ENCODE assay signal across 9 mouse cellular contexts in genomic region chr2:79256880-79257279, GRCm38 (mm10). TPM values are rescaled to one million over a fixed set of nuclear protein-coding genes. Genes with fewer than 3 reads are reported as not detected.
DNase-seq lines count a peak whose midpoint lies in the region; ATAC-seq and TF ChIP-seq lines count a peak whose summit lies in the region.
"Had no signal": no experiment of that assay in that cellular context is flagged by ENCODE, and none has a peak within 500 bp of the region (broad histone marks: within the 10 kb centered on the region; RNA-seq: fewer than 3 reads in every experiment).

No protein-coding gene starts in this region.

- H3K79me2 ChIP-seq in liver, adult 2 months (ENCODE audit: control insufficient read depth, insufficient read depth, low read length), result no peaks in the 10 kb centered on the region

- no peak overlapping the region for H3K9ac ChIP-seq in midbrain, embryonic 14.5 days (replicated peaks; ENCODE audit: low read length)
- H3K9ac ChIP-seq in midbrain, postnatal 0 days (replicated peaks; ENCODE audit: low read length, poor library complexity, severe bottlenecking), result no peak overlapping the region
- H3K9ac ChIP-seq in liver, adult 2 months (ENCODE audit: low read depth, low read length), result no peak overlapping the region
- H3K9ac ChIP-seq: forebrain, embryonic 13.5 days had no signal

- peaks cover 78% of the 10 kb centered on the region for H3K4me1 ChIP-seq in erythroblast, embryonic 14.5 days (ENCODE audit: control insufficient read depth)
- peaks cover 12% of the 10 kb centered on the region for H3K4me1 ChIP-seq in midbrain, embryonic 14.5 days (ENCODE audit: control insufficient read depth, insufficient read depth, low read length)
- H3K4me1 ChIP-seq in midbrain, postnatal 0 days (ENCODE audit: insufficient read depth, low read length), result 0 out of 2 replicates have a peak, but pooled peaks cover 7% of the 10 kb centered on the region
- H3K4me1 ChIP-seq in liver, adult 2 months (ENCODE audit: control insufficient read depth, insufficient read depth, low read length), result no peaks in the 10 kb centered on the region; the same call in 1 of the 2 replicates
- H3K4me1 ChIP-seq in small intestine, adult 2 months (ENCODE audit: control insufficient read depth, insufficient read depth, insufficient read length, low read length), result no peaks in the 10 kb centered on the region

- H3K4me2 ChIP-seq in midbrain, embryonic 14.5 days (ENCODE audit: low read length), result peak overlapping the region; percentile 90
- no peak overlapping the region for H3K4me2 ChIP-seq in midbrain, postnatal 0 days (ENCODE audit: low read depth, low read length, poor library complexity, severe bottlenecking)

- H3K9me3 ChIP-seq in erythroblast, embryonic 14.5 days (ENCODE audit: control insufficient read depth, low read length), result no peaks in the 10 kb centered on the region
- H3K9me3 ChIP-seq in midbrain, embryonic 14.5 days (ENCODE audit: control insufficient read depth, low read length), result no peaks in the 10 kb centered on the region
- H3K9me3 ChIP-seq in midbrain, postnatal 0 days (ENCODE audit: low read length), result no peaks in the 10 kb centered on the region
- H3K9me3 ChIP-seq: forebrain, embryonic 13.5 days had no signal

- DNase-seq in midbrain, embryonic 14.5 days, result no peak
- no peak for DNase-seq in midbrain, postnatal 0 days (ENCODE audit: low spot score)
- peak; percentile 36 for DNase-seq in liver, adult 2 months (ENCODE audit: extremely low read depth, low read depth, low spot score)
- DNase-seq in frontal cortex, postnatal 10 days (ENCODE audit: low spot score in 2 of 2), result no peak
- no peak for DNase-seq in urinary bladder, postnatal 10 days (ENCODE audit: low spot score)

- no peak for TF ChIP-seq CTCF in midbrain, postnatal 0 days (IDR thresholded peaks at IDR 0.05)
- TF ChIP-seq CTCF in liver, adult 2 months (IDR thresholded peaks at IDR 0.05; ENCODE audit: low read depth, low read length), result no peak
- TF ChIP-seq CTCF in small intestine, adult 2 months (IDR thresholded peaks at IDR 0.05; ENCODE audit: extremely low read depth, insufficient read length, insufficient replicate concordance, low read depth, low read length), result no peak

- no peak for TF ChIP-seq POLR2A in liver, adult 2 months (IDR thresholded peaks at IDR 0.05; ENCODE audit: extremely low read depth, insufficient read depth, low read length)
- no peak for TF ChIP-seq POLR2A in small intestine, adult 2 months (IDR thresholded peaks at IDR 0.05; ENCODE audit: low read depth, low read length)

- H3K4me3 ChIP-seq in erythroblast, embryonic 14.5 days (replicated peaks), result peak overlapping the region; percentile 83
- no peak overlapping the region for H3K4me3 ChIP-seq in midbrain, embryonic 14.5 days (replicated peaks; ENCODE audit: low read depth, low read length)
- no peak overlapping the region for H3K4me3 ChIP-seq in midbrain, postnatal 0 days (ENCODE audit: low read depth, low read length)
- no peak overlapping the region for H3K4me3 ChIP-seq in liver, adult 2 months (ENCODE audit: insufficient read depth, low read depth, low read length)
- no peak overlapping the region for H3K4me3 ChIP-seq in small intestine, adult 2 months (ENCODE audit: low read depth, low read length)

- H3K27ac ChIP-seq in midbrain, embryonic 14.5 days (replicated peaks; ENCODE audit: low read depth, low read length), result no peak overlapping the region
- H3K27ac ChIP-seq in midbrain, postnatal 0 days (ENCODE audit: low read depth, low read length), result no peak overlapping the region
- no peak overlapping the region for H3K27ac ChIP-seq in liver, adult 2 months (replicated peaks; ENCODE audit: insufficient read depth, low read depth, low read length)
- peak overlapping the region; percentile 87; the same call in 1 of the 2 replicates for H3K27ac ChIP-seq in small intestine, adult 2 months (ENCODE audit: insufficient read depth, low read depth, low read length)
- H3K27ac ChIP-seq: forebrain, embryonic 13.5 days had no signal

- no peak for ATAC-seq in erythroblast, adult 5-6 weeks (replicated peaks; ENCODE audit: low FRiP score, poor library complexity, severe bottlenecking)
- ATAC-seq in midbrain, embryonic 14.5 days (ENCODE audit: low FRiP score, low TSS enrichment), result no peak
- ATAC-seq in midbrain, postnatal 0 days (ENCODE audit: low FRiP score), result no peak
- ATAC-seq: forebrain, embryonic 13.5 days had no signal

- H3K36me3 ChIP-seq in erythroblast, embryonic 14.5 days (ENCODE audit: control insufficient read depth), result peaks cover 60% of the 10 kb centered on the region
- H3K36me3 ChIP-seq in midbrain, embryonic 14.5 days (ENCODE audit: control insufficient read depth, insufficient read depth, low read length), result no peaks in the 10 kb centered on the region
- no peaks in the 10 kb centered on the region for H3K36me3 ChIP-seq in midbrain, postnatal 0 days (ENCODE audit: insufficient read depth, low read length)
- H3K36me3 ChIP-seq in liver, adult 2 months (ENCODE audit: control insufficient read depth, insufficient read depth, low read length), result no peaks in the 10 kb centered on the region
- no peaks in the 10 kb centered on the region for H3K36me3 ChIP-seq in small intestine, adult 2 months (ENCODE audit: control insufficient read depth, insufficient read depth, low read length)

- 79% methylated on average over 4 of the region's 4 CpGs for WGBS in midbrain, embryonic 14.5 days
- WGBS in midbrain, postnatal 0 days, result 74% methylated on average over 4 of the region's 4 CpGs
- 71% methylated on average over 4 of the region's 4 CpGs for WGBS in liver, adult 2 months
- 62% methylated on average over 4 of the region's 4 CpGs for WGBS in small intestine, adult 2 months

- H3K27me3 ChIP-seq in erythroblast, embryonic 14.5 days (ENCODE audit: control insufficient read depth), result peaks cover 5% of the 10 kb centered on the region; the same call in 1 of the 2 replicates
- no peaks in the 10 kb centered on the region for H3K27me3 ChIP-seq in midbrain, embryonic 14.5 days (ENCODE audit: control insufficient read depth, insufficient read depth, low read length)
- peaks cover 4% of the 10 kb centered on the region; the same call in 1 of the 2 replicates for H3K27me3 ChIP-seq in midbrain, postnatal 0 days (ENCODE audit: insufficient read depth, low read length)
- no peaks in the 10 kb centered on the region for H3K27me3 ChIP-seq in liver, adult 2 months (ENCODE audit: control insufficient read depth, insufficient read depth, low read length)
- no peaks in the 10 kb centered on the region for H3K27me3 ChIP-seq in small intestine, adult 2 months (ENCODE audit: control insufficient read depth, insufficient read depth, low read length)

RNA-seq across cellular contexts. Expression of gene Itga4, which starts 1.7 kb away (rescaled TPM):
- 1.3 and 1.7 TPM in 2 replicates for polyA plus RNA-seq in erythroblast, embryonic 14.5 days (2012)
- 241 and 252 TPM in 2 replicates for total RNA-seq in erythroblast, adult 5-6 weeks (2015; ENCODE audit: low replicate concordance)
- total RNA-seq in erythroblast, adult 5-6 weeks (2017; ENCODE audit: low replicate concordance), result 298 and 384 TPM in 2 replicates
- polyA plus RNA-seq in midbrain, embryonic 14.5 days (2014; fragmentation: Nextera tagmentation; extraction: Ambion mirVana), result 2.4 and 4.6 TPM in 2 replicates
- total RNA-seq in midbrain, postnatal 0 days (2014; rRNA removed), result 3.1 and 4.3 TPM in 2 replicates
- 1.4 and 1.5 TPM in 2 replicates for polyA plus RNA-seq in midbrain, postnatal 0 days (2015; fragmentation: Nextera tagmentation; extraction: Ambion mirVana)
- total RNA-seq in liver, adult 2 months (2014; rRNA removed), result 2.0 and 2.2 TPM in 2 replicates
- polyA plus RNA-seq in liver, adult 2 months (2012; rRNA removed), result 0.21 and 0.48 TPM in 2 replicates
- 1.5 and 3.9 TPM in 2 replicates for polyA plus RNA-seq in small intestine, adult 2 months (2012; rRNA removed)
